ENCODE assay signal across 26 mouse cellular contexts in genomic region chr13:48609106-48609505, GRCm38 (mm10). TPM values are rescaled to one million over a fixed set of nuclear protein-coding genes. Genes with fewer than 3 reads are reported as not detected.
DNase-seq lines count a peak whose midpoint lies in the region; TF ChIP-seq lines count a peak whose summit lies in the region.
"Had no signal": no experiment of that assay in that cellular context is flagged by ENCODE, and none has a peak within 500 bp of the region (broad histone marks: within the 10 kb centered on the region; RNA-seq: fewer than 3 reads in every experiment).

No protein-coding gene starts in this region.

- H3K27ac ChIP-seq in thymus, adult 2 months (ENCODE audit: control insufficient read depth, insufficient read depth, low read length) = no peak overlapping the region
- H3K27ac ChIP-seq: embryonic facial prominence, embryonic 12.5 days; forebrain, embryonic 12.5 days; gastrocnemius, adult 2 months; heart, embryonic 13.5 days; hindbrain, embryonic 12.5 days had no signal

- H3K4me3 ChIP-seq in thymus, adult 2 months (ENCODE audit: control insufficient read depth, insufficient read depth, low read length) = no peak overlapping the region
- H3K4me3 ChIP-seq: embryonic facial prominence, embryonic 12.5 days; forebrain, embryonic 12.5 days; gastrocnemius, adult 2 months; heart, embryonic 13.5 days; hindbrain, embryonic 12.5 days had no signal

- DNase-seq in heart, adult 11 months = peak; percentile 33
- DNase-seq in heart, postnatal 14 days = no peak
- peak; percentile 18 to 72 for DNase-seq in left cerebral cortex, postnatal 25 days (ENCODE audit: low spot score in 2 of 2)
- DNase-seq in left cerebral cortex, postnatal 10 days (ENCODE audit: extremely low spot score in 1 of 2, low spot score in 2 of 2) = no peak
- DNase-seq in brain, adult 2 months (ENCODE audit: low read depth, low spot score) = peak; percentile 87
- DNase-seq in ovary, postnatal 36 days (ENCODE audit: low spot score) = no peak
- DNase-seq in thymus, adult 2 months = no peak
- DNase-seq: adrenal gland, adult 8-10 months; adrenal gland, postnatal 36 days; cerebellum, adult 11 months; cerebellum, adult 9-10 months; cerebellum, postnatal 25 days; gastrocnemius, adult 2 months; gastrocnemius, postnatal 25 days; heart, postnatal 4 days had no signal

- intact Hi-C loops in heart, postnatal 14 days (cut with DNase I) = no loop called here
- intact Hi-C loops in left cerebral cortex, postnatal 25 days (cut with DNase I) = no loop called here
- intact Hi-C loops in left cerebral cortex, postnatal 10 days (cut with DNase I) = no loop called here

- H3K27me3 ChIP-seq in thymus, adult 2 months (ENCODE audit: control insufficient read depth, insufficient read depth, low read length) = no peaks in the 10 kb centered on the region
- H3K27me3 ChIP-seq: embryonic facial prominence, embryonic 12.5 days; forebrain, embryonic 12.5 days; heart, embryonic 13.5 days; hindbrain, embryonic 12.5 days had no signal

- 91% methylated on average over 5 of the region's 5 CpGs for WGBS in thymus, adult 2 months

- H3K36me3 ChIP-seq in thymus, adult 2 months (ENCODE audit: control insufficient read depth, insufficient read depth, low read length) = no peaks in the 10 kb centered on the region
- H3K36me3 ChIP-seq: forebrain, embryonic 12.5 days had no signal

- TF ChIP-seq CTCF in thymus, adult 2 months (IDR thresholded peaks at IDR 0.05; ENCODE audit: borderline replicate concordance, control insufficient read depth, extremely low read depth, insufficient read depth, low read length, poor library complexity) = no peak

- H3K4me1 ChIP-seq in thymus, adult 2 months (replicated peaks; ENCODE audit: control insufficient read depth, insufficient read depth, low read length) = no peaks in the 10 kb centered on the region
- H3K4me1 ChIP-seq: embryonic facial prominence, embryonic 12.5 days; forebrain, embryonic 12.5 days; hindbrain, embryonic 12.5 days had no signal

- TF ChIP-seq POLR2A in thymus, adult 2 months (IDR thresholded peaks at IDR 0.05; ENCODE audit: control insufficient read depth, extremely low read depth, insufficient read depth, low read length, poor library complexity) = no peak

RNA-seq across cellular contexts. Expression of gene Ptpdc1, which starts 16.4 kb away (rescaled TPM):
- total RNA-seq in heart, postnatal 14 days (2021) = 1 to 10 TPM; 5.7 to 6.3 TPM
- total RNA-seq in left cerebral cortex, postnatal 25 days (2021) = 10 to 100 TPM; 25.0 to 25.8 TPM
- 10 to 100 TPM; 21.3 to 23.5 TPM for total RNA-seq in left cerebral cortex, postnatal 10 days (2021)
- 1.1 and 1.3 TPM in 2 replicates for polyA plus RNA-seq in thymus, adult 2 months (2012; rRNA removed)

RNA-seq across cellular contexts. Expression of gene Barx1, which starts 53.7 kb away (rescaled TPM):
- total RNA-seq in heart, postnatal 14 days (2021) = not detected
- not detected for total RNA-seq in left cerebral cortex, postnatal 25 days (2021)
- not detected for total RNA-seq in left cerebral cortex, postnatal 10 days (2021)
- 0.41 and 1.1 TPM in 2 replicates for polyA plus RNA-seq in thymus, adult 2 months (2012; rRNA removed)
- total RNA-seq: adrenal gland, adult 8-10 months; adrenal gland, postnatal 36 days; gastrocnemius, adult 2 months; gastrocnemius, postnatal 25 days; granulocyte monocyte progenitor cell, adult 5-6 weeks; heart, postnatal 4 days; MEL had no signal
- polyA plus RNA-seq: C2C12; cortical plate, adult 2 months; forebrain, embryonic 16.5 days; heart, postnatal 0 days; hindbrain, embryonic 16.5 days had no signal

Comparison
In these comparisons a context has a peak if more than half of its experiments do, and no peak if none do; other contexts are left out.
1. DNase-seq: peak in heart, adult 11 months (single experiment), left cerebral cortex, postnatal 25 days (2 of 2) and brain, adult 2 months (single experiment); none in heart, postnatal 14 days (0 of 2), left cerebral cortex, postnatal 10 days (0 of 2), ovary, postnatal 36 days (single experiment) and thymus, adult 2 months (single experiment).